Mouse (Mus musculus) ES-E14 (cell line): ENCODE results near the gene Kcne4. TPM values are rescaled to one million over a fixed set of nuclear protein-coding genes. Genes with fewer than 3 reads are reported as not detected.

Experiments
- DNase-seq: peaks from one replicate; pipeline ENCODE4 v3.0.0-alpha.2; 2013; ENCODE audit warnings: low read depth, low spot score
- H3K27ac ChIP-seq: 2 replicates; pipeline ENCODE4 v1.5.1; 2012; ENCODE audit warnings: low read depth, mild to moderate bottlenecking, low read length, moderate library complexity, mixed read lengths; ENCODE audit not compliant: poor library complexity, insufficient read depth, severe bottlenecking
- H3K36me3 ChIP-seq: 2 replicates; pipeline ENCODE4 v1.6.1; 2012; ENCODE audit warnings: mild to moderate bottlenecking, low read length, moderate library complexity, mixed read lengths; ENCODE audit not compliant: control insufficient read depth, poor library complexity, insufficient read depth, severe bottlenecking
- H3K4me1 ChIP-seq, 2 experiments: fragments of 150-350 bp in 1 of 2; sonication (generic) in 1 of 2; 2 replicates each; pipeline ENCODE4 v1.6.1; 2012; ENCODE audit warnings: low read length in 2 of 2, mild to moderate bottlenecking in 1 of 2, mixed read lengths in 1 of 2; ENCODE audit not compliant: control insufficient read depth in 2 of 2, insufficient read depth in 2 of 2, poor library complexity in 1 of 2
- H3K4me3 ChIP-seq, 2 experiments: fragments of 150-350 bp in 1 of 2; sonication (generic) in 1 of 2; 2 replicates each; pipeline ENCODE4 v1.5.1; 2012; ENCODE audit warnings: low read length in 2 of 2, low read depth in 1 of 2, mild to moderate bottlenecking in 1 of 2, mixed read lengths in 1 of 2; ENCODE audit not compliant: insufficient read depth in 1 of 2, poor library complexity in 1 of 2, severe bottlenecking in 1 of 2
- H3K9ac ChIP-seq: 2 replicates; pipeline ENCODE4 v1.6.1; 2012; ENCODE audit warnings: low read depth, mild to moderate bottlenecking, low read length, mixed read lengths; ENCODE audit not compliant: poor library complexity, insufficient read depth, severe bottlenecking
- H3K9me3 ChIP-seq: fragments of 150-350 bp; sonication (generic); 2 replicates; pipeline ENCODE4 v1.6.1; 2012; ENCODE audit warnings: low read depth, mild to moderate bottlenecking, low read length; ENCODE audit not compliant: control insufficient read depth, insufficient read depth
- CHD2 ChIP-seq: IDR thresholded peaks from 2 replicates; pipeline ENCODE4 v1.6.1; 2014; ENCODE audit warnings: mild to moderate bottlenecking, low read depth, low read length, inconsistent platforms
- HCFC1 ChIP-seq: IDR thresholded peaks from 2 replicates; pipeline ENCODE4 v1.6.1; 2012; ENCODE audit warnings: low read length, inconsistent platforms, borderline replicate concordance; ENCODE audit not compliant: insufficient read depth
- MAFK ChIP-seq: IDR thresholded peaks from 2 replicates; pipeline ENCODE4 v1.6.1; 2014; ENCODE audit warnings: mild to moderate bottlenecking, low read depth, low read length, inconsistent platforms; ENCODE audit not compliant: insufficient read depth
- ZC3H11A ChIP-seq: IDR thresholded peaks from 2 replicates; pipeline ENCODE4 v1.6.1; 2012; ENCODE audit warnings: low read depth, mild to moderate bottlenecking, inconsistent platforms, low read length, borderline replicate concordance
- ZNF384 ChIP-seq: IDR thresholded peaks from 2 replicates; pipeline ENCODE4 v1.6.1; 2012; ENCODE audit warnings: low read depth, low read length, inconsistent platforms
- in situ Hi-C, 2 experiments: fragments of 600-800 bp; cut with MboI; formaldehyde crosslinking; loops; one replicate each; pipeline ENCODE4 v1.15.1; 2025; ENCODE audit warnings: low sequenced_read_pairs in 2 of 2, inconsistent platforms in 1 of 2; ENCODE audit not compliant: unreplicated experiment in 2 of 2
- total RNA-seq: library from RNA; depleted of rRNA; stranded (reverse); fragments of 300-350 nt; gene quantifications from 2 replicates; pipeline ENCODE4 v1.2.3, GENCODE M21; 2012

Kcne4 gene
- total RNA-seq, 1 experiment, result not detected

GRCm38 (mm10) chr1:78862281-78862680 lies 45.7 kb downstream of the Kcne4 start:
- Histone ChIP-seq H3K27ac (no peak overlapping the region), H3K4me1 (no peaks in the 10 kb centered on the region), H3K9me3 (no peaks in the 10 kb centered on the region), H3K36me3 (no peaks in the 10 kb centered on the region), H3K9ac (no peak overlapping the region), H3K4me3 (no peak overlapping the region)
- in situ Hi-C loops, result no loop called here
- DNase-seq, result no peak
- TF ChIP-seq MAFK (no peak), CHD2 (no peak), HCFC1 (no peak), ZNF384 (no peak), ZC3H11A (no peak)

- no peak for TF ChIP-seq MAFK
- TF ChIP-seq HCFC1, result no peak
- no peak for TF ChIP-seq ZC3H11A
- TF ChIP-seq CHD2, result no peak
- TF ChIP-seq ZNF384, result no peak
- Histone ChIP-seq H3K36me3 (no peaks in the 10 kb centered on the region), H3K9me3 (no peaks in the 10 kb centered on the region), H3K4me3 (no peak overlapping the region), H3K4me1 (no peaks in the 10 kb centered on the region), H3K9ac (no peak overlapping the region), H3K27ac (no peak overlapping the region)
- no peak for DNase-seq
- in situ Hi-C loops, result no loop called here
Measured at GRCm38 (mm10) chr1:78863833-78864232, 47.3 kb downstream of the Kcne4 start.

- Histone ChIP-seq H3K9ac (no peak overlapping the region), H3K36me3 (no peaks in the 10 kb centered on the region), H3K27ac (no peak overlapping the region), H3K9me3 (no peaks in the 10 kb centered on the region), H3K4me1 (no peaks in the 10 kb centered on the region), H3K4me3 (no peak overlapping the region)
- in situ Hi-C loops, result no loop called here
- TF ChIP-seq CHD2 (no peak), MAFK (no peak), HCFC1 (no peak), ZC3H11A (no peak), ZNF384 (no peak)
- no peak for DNase-seq
Measured at GRCm38 (mm10) chr1:78864351-78864750, 47.8 kb downstream of the Kcne4 start.

- in situ Hi-C loops, result no loop called here
Measured at GRCm38 (mm10) chr1:78864799-78865346, 48.3 kb downstream of the Kcne4 start.

GRCm38 (mm10) chr1:78865991-78866390 lies 49.4 kb downstream of the Kcne4 start:
- Histone ChIP-seq H3K36me3 (no peaks in the 10 kb centered on the region), H3K27ac (no peak overlapping the region), H3K4me3 (no peak overlapping the region), H3K9ac (no peak overlapping the region), H3K9me3 (no peaks in the 10 kb centered on the region), H3K4me1 (no peaks in the 10 kb centered on the region)
- no peak for DNase-seq
- in situ Hi-C loops, result no loop called here
- TF ChIP-seq HCFC1 (no peak), CHD2 (no peak), MAFK (no peak), ZNF384 (no peak), ZC3H11A (no peak)

More at GRCm38 (mm10) chr1:78864799-78865346, 48.3 kb downstream of the Kcne4 start:
- no peaks in the 10 kb centered on the region for H3K4me1 ChIP-seq
- H3K36me3 ChIP-seq, result no peaks in the 10 kb centered on the region
- H3K4me3 ChIP-seq, result no peak overlapping the region
- TF ChIP-seq CHD2 (no peak), HCFC1 (no peak), MAFK (no peak), ZC3H11A (no peak), ZNF384 (no peak)
- no peak overlapping the region for H3K27ac ChIP-seq
- no peak for DNase-seq
- H3K9ac ChIP-seq, result no peak overlapping the region
- no peaks in the 10 kb centered on the region for H3K9me3 ChIP-seq
